Mouse (Mus musculus): ENCODE results near the gene Uhrf2. TPM values are rescaled to one million over a fixed set of nuclear protein-coding genes. Genes with fewer than 3 reads are reported as not detected.
A peak's percentile ranks its signal among the peaks of the same experiment; 100 is the strongest.

The Uhrf2 gene
- polyA plus RNA-seq, 1 experiment from 2014 or later, result 78.9 TPM

- Histone ChIP-seq H3K9me3 (no peaks in the 10 kb centered on the region), H3K36me3 (replicated peaks) (peaks cover 93% of the 10 kb centered on the region), H3K4me1 (peaks cover 77% of the 10 kb centered on the region), H3K27ac (no peak overlapping the region), H3K27me3 (ENCODE audit: poor library complexity, severe bottlenecking) (no peaks in the 10 kb centered on the region), H3K4me3 (no peak overlapping the region)
- WGBS, result 92% methylated on average over 5 of the region's 5 CpGs
- no peak for DNase-seq (ENCODE audit: extremely low spot score, low spot score)
Observed at GRCm38 (mm10) chr19:30115606-30116005, 85.3 kb downstream of the Uhrf2 start.

- 84% methylated on average over 4 of the region's 4 CpGs for WGBS
- Histone ChIP-seq H3K9me3 (no peaks in the 10 kb centered on the region), H3K4me3 (no peak overlapping the region), H3K27ac (peak overlapping the region; percentile 3; the same call in 1 of the 2 replicates), H3K4me1 (peaks cover 74% of the 10 kb centered on the region), H3K27me3 (ENCODE audit: poor library complexity, severe bottlenecking) (no peaks in the 10 kb centered on the region), H3K36me3 (replicated peaks) (peaks cover 90% of the 10 kb centered on the region)
- no peak for DNase-seq (ENCODE audit: extremely low spot score, low spot score)
Observed at GRCm38 (mm10) chr19:30117241-30117640, 86.9 kb downstream of the Uhrf2 start.

GRCm38 (mm10) chr19:30117775-30118174 is 87.5 kb downstream of the Uhrf2 start:
- no peak for DNase-seq (ENCODE audit: extremely low spot score, low spot score)
- H3K27ac ChIP-seq, result peak overlapping the region; percentile 60; the same call in 1 of the 2 replicates
- WGBS, result 82% methylated on average over 9 of the region's 9 CpGs

GRCm38 (mm10) chr19:30118344-30119312 is 88.3 kb downstream of the Uhrf2 start:
- peak overlapping the region; percentile 60; the same call in 1 of the 2 replicates for H3K27ac ChIP-seq
- H3K36me3 ChIP-seq (replicated peaks), result peaks cover 90% of the 10 kb centered on the region
- H3K9me3 ChIP-seq, result no peaks in the 10 kb centered on the region
- no peak for DNase-seq (ENCODE audit: extremely low spot score, low spot score)
- 85% methylated on average over 17 of the region's 17 CpGs for WGBS
- peaks cover 60% of the 10 kb centered on the region for H3K4me1 ChIP-seq
- no peaks in the 10 kb centered on the region for H3K27me3 ChIP-seq (ENCODE audit: poor library complexity, severe bottlenecking)
- no peak overlapping the region for H3K4me3 ChIP-seq

More at GRCm38 (mm10) chr19:30117775-30118174, 87.5 kb downstream of the Uhrf2 start:
- Histone ChIP-seq H3K4me3 (no peak overlapping the region), H3K36me3 (replicated peaks) (peaks cover 90% of the 10 kb centered on the region), H3K27me3 (ENCODE audit: poor library complexity, severe bottlenecking) (no peaks in the 10 kb centered on the region), H3K4me1 (peaks cover 69% of the 10 kb centered on the region), H3K9me3 (no peaks in the 10 kb centered on the region)

GRCm38 (mm10) chr19:30124999-30125669 is 94.8 kb downstream of the Uhrf2 start:
- H3K27ac ChIP-seq, result peak overlapping the region; percentile 54; the same call in 1 of the 2 replicates
- DNase-seq (ENCODE audit: extremely low spot score, low spot score), result no peak
- 76% methylated on average over 7 of the region's 7 CpGs for WGBS

GRCm38 (mm10) chr19:30125670-30126059 is 95.4 kb downstream of the Uhrf2 start:
- Histone ChIP-seq H3K4me3 (no peak overlapping the region), H3K27ac (peak overlapping the region; percentile 54; the same call in 1 of the 2 replicates), H3K36me3 (replicated peaks) (peaks cover 91% of the 10 kb centered on the region), H3K9me3 (no peaks in the 10 kb centered on the region), H3K4me1 (peaks cover 10% of the 10 kb centered on the region), H3K27me3 (ENCODE audit: poor library complexity, severe bottlenecking) (no peaks in the 10 kb centered on the region)
- 96% methylated on average over 7 of the region's 7 CpGs for WGBS
- no peak for DNase-seq (ENCODE audit: extremely low spot score, low spot score)

More at GRCm38 (mm10) chr19:30124999-30125669, 94.8 kb downstream of the Uhrf2 start:
- Histone ChIP-seq H3K9me3 (no peaks in the 10 kb centered on the region), H3K4me1 (peaks cover 10% of the 10 kb centered on the region), H3K4me3 (no peak overlapping the region), H3K27me3 (ENCODE audit: poor library complexity, severe bottlenecking) (no peaks in the 10 kb centered on the region), H3K36me3 (replicated peaks) (peaks cover 91% of the 10 kb centered on the region)

- H3K27ac ChIP-seq, result no peak overlapping the region
- peaks cover 10% of the 10 kb centered on the region for H3K4me1 ChIP-seq
- no peaks in the 10 kb centered on the region for H3K27me3 ChIP-seq (ENCODE audit: poor library complexity, severe bottlenecking)
- H3K9me3 ChIP-seq, result no peaks in the 10 kb centered on the region
- no peak for DNase-seq (ENCODE audit: extremely low spot score, low spot score)
- no peak overlapping the region for H3K4me3 ChIP-seq
- peaks cover 94% of the 10 kb centered on the region for H3K36me3 ChIP-seq (replicated peaks)
- 92% methylated on average over 4 of the region's 4 CpGs for WGBS
Observed at GRCm38 (mm10) chr19:30128177-30128576, 97.9 kb downstream of the Uhrf2 start.

- Histone ChIP-seq H3K4me3 (no peak overlapping the region), H3K27me3 (ENCODE audit: poor library complexity, severe bottlenecking) (no peaks in the 10 kb centered on the region), H3K36me3 (replicated peaks) (peaks cover 95% of the 10 kb centered on the region), H3K4me1 (no peaks in the 10 kb centered on the region), H3K27ac (no peak overlapping the region), H3K9me3 (no peaks in the 10 kb centered on the region)
- WGBS, result 91% methylated on average over 1 of the region's 1 CpGs
- DNase-seq (ENCODE audit: extremely low spot score, low spot score), result no peak
Observed at GRCm38 (mm10) chr19:30136308-30136707, 106.0 kb downstream of the Uhrf2 start.

Other genes with a start within 250 kb of the Uhrf2 start
- 4.0 and 4.2 TPM in 2 replicates for gene 9930021J03Rik, start 224.5 kb upstream of the Uhrf2 start, polyA plus RNA-seq (2016; fragmentation: Nextera tagmentation; extraction: Ambion mirVana)
- 23.2 and 23.4 TPM in 2 replicates for gene Ranbp6, start 217.5 kb upstream of the Uhrf2 start, polyA plus RNA-seq (2016; fragmentation: Nextera tagmentation; extraction: Ambion mirVana)
- 0.48 and 0.68 TPM in 2 replicates for gene Il33, start 105.4 kb upstream of the Uhrf2 start, polyA plus RNA-seq (2016; fragmentation: Nextera tagmentation; extraction: Ambion mirVana)
- not detected in 2 replicates for gene Trpd52l3, start 26.7 kb upstream of the Uhrf2 start, polyA plus RNA-seq (2016; fragmentation: Nextera tagmentation; extraction: Ambion mirVana)
- gene Gldc, start 144.9 kb downstream of the Uhrf2 start, polyA plus RNA-seq (2016; fragmentation: Nextera tagmentation; extraction: Ambion mirVana), result 48.4 and 49.3 TPM in 2 replicates
- not detected in 2 replicates for gene Mbl2, start 202.4 kb downstream of the Uhrf2 start, polyA plus RNA-seq (2016; fragmentation: Nextera tagmentation; extraction: Ambion mirVana)

All from forebrain, embryonic 10.5 days (tissue).